Mouse (Mus musculus) hindbrain, embryonic 16.5 days (tissue): ENCODE results near the gene Slc9a3r2. TPM values are rescaled to one million over a fixed set of nuclear protein-coding genes. Genes with fewer than 3 reads are reported as not detected.
"Not testable (repeated sequence)": the region's sequence is repeated elsewhere in the genome, so short reads cannot be mapped to it uniquely, and the experiment has no call there.

Source experiments
- ATAC-seq: fragments of 200-750 bp; cut with Nextera tagmentation; 2 replicates; pipeline ENCODE4 v1.8.0; 2017; ENCODE audit warnings: moderate TSS enrichment, moderate library complexity
- H3K27ac ChIP-seq: fragments of 300-500 bp; sonication (generic); 2 replicates; pipeline ENCODE4 v1.5.1; 2014; ENCODE audit warnings: low read depth, mild to moderate bottlenecking, control low read depth, low read length, moderate library complexity
- H3K27me3 ChIP-seq: fragments of 300-500 bp; sonication (generic); replicated peaks from 2 replicates; pipeline ENCODE4 v1.6.1; 2014; ENCODE audit warnings: low read length; ENCODE audit not compliant: control insufficient read depth, insufficient read depth
- H3K36me3 ChIP-seq: fragments of 300-500 bp; sonication (generic); 2 replicates; pipeline ENCODE4 v1.6.1; 2014; ENCODE audit warnings: mild to moderate bottlenecking, low read length, moderate library complexity, mixed read lengths; ENCODE audit not compliant: control insufficient read depth, insufficient read depth
- H3K4me1 ChIP-seq: fragments of 300-500 bp; sonication (generic); 2 replicates; pipeline ENCODE4 v1.6.1; 2014; ENCODE audit warnings: low read depth, low read length; ENCODE audit not compliant: control insufficient read depth, insufficient read depth
- H3K4me2 ChIP-seq: fragments of 300-500 bp; sonication (generic); 2 replicates; pipeline ENCODE4 v1.6.1; 2014; ENCODE audit warnings: mild to moderate bottlenecking, low read length, control low read depth, moderate library complexity
- H3K4me3 ChIP-seq: fragments of 300-500 bp; sonication (generic); 2 replicates; pipeline ENCODE4 v1.5.1; 2014; ENCODE audit warnings: mild to moderate bottlenecking, low read length, control low read depth, moderate library complexity
- H3K9ac ChIP-seq: fragments of 300-500 bp; sonication (generic); 2 replicates; pipeline ENCODE4 v1.6.1; 2014; ENCODE audit warnings: low read depth, mild to moderate bottlenecking, control low read depth, low read length, moderate library complexity
- H3K9me3 ChIP-seq: fragments of 300-500 bp; sonication (generic); 2 replicates; pipeline ENCODE4 v1.6.1; 2014; ENCODE audit warnings: mild to moderate bottlenecking, low read length, moderate library complexity; ENCODE audit not compliant: control insufficient read depth
- WGBS: fragments of 180-500 bp; shearing (Covaris S2); extraction: QIAGEN DNeasy Blood & Tissue Kit; methylation state at CpG from one replicate; pipeline ENCODE4 v1.1.7; 2014; 5-methylcytosine and 5-hydroxymethylcytosine counted together
- polyA plus RNA-seq: library from polyadenylated mRNA; unstranded; fragments of >200 nt; fragmentation: Nextera tagmentation; extraction: Ambion mirVana; gene quantifications from 2 replicates; pipeline ENCODE4 v1.2.1, GENCODE M21; 2015

Gene Slc9a3r2
- polyA plus RNA-seq, 1 experiment from 2014 or later: 60.8 TPM

GRCm38 (mm10) chr17:24670246-24670844 lies 20.2 kb upstream of the Slc9a3r2 start:
- ATAC-seq: no peak
- peak overlapping the region; percentile 92 for H3K27ac ChIP-seq
- 12% methylated on average over 8 of the region's 8 CpGs for WGBS
- H3K36me3 ChIP-seq: no peaks in the 10 kb centered on the region
- H3K4me2 ChIP-seq: peak overlapping the region; percentile 93
- H3K9me3 ChIP-seq: no peaks in the 10 kb centered on the region
- H3K27me3 ChIP-seq: no peaks in the 10 kb centered on the region
- peaks cover 26% of the 10 kb centered on the region for H3K4me1 ChIP-seq
- peak overlapping the region; percentile 97 for H3K4me3 ChIP-seq
- peak overlapping the region; percentile 99 for H3K9ac ChIP-seq

- Histone ChIP-seq H3K4me2 (peak within 1 kb of the TSS; percentile 93), H3K9me3 (no peaks in the 10 kb centered on the region), H3K9ac (peak within 1 kb of the TSS; percentile 99), H3K4me3 (peak within 1 kb of the TSS; percentile 97), H3K27ac (peak within 1 kb of the TSS; percentile 92), H3K4me1 (peaks cover 26% of the 10 kb centered on the region), H3K27me3 (no peaks in the 10 kb centered on the region), H3K36me3 (no peaks in the 10 kb centered on the region)
- WGBS: under 1% methylated on average over 65 of the region's 80 CpGs
- ATAC-seq: peak; percentile 98
Measured at GRCm38 (mm10) chr17:24669545-24670245, 19.6 kb upstream of the Slc9a3r2 start, which contains the start of gene Zfp598. Gene Zfp598 (plus strand): TSS chr17:24669687.

- Histone ChIP-seq H3K9ac (peak overlapping the region; percentile 99), H3K27ac (peak overlapping the region; percentile 71), H3K4me2 (peak overlapping the region; percentile 93), H3K4me3 (peak overlapping the region; percentile 97), H3K4me1 (peaks cover 26% of the 10 kb centered on the region)
- H3K27me3 ChIP-seq, H3K9me3 ChIP-seq, H3K36me3 ChIP-seq: not testable (repeated sequence)
- 14% methylated on average over 15 of the region's 15 CpGs for WGBS
- peak; percentile 24 for ATAC-seq
Measured at GRCm38 (mm10) chr17:24669214-24669544, 19.1 kb upstream of the Slc9a3r2 start.

GRCm38 (mm10) chr17:24667416-24667815 lies 17.3 kb upstream of the Slc9a3r2 start:
- Histone ChIP-seq H3K36me3 (no peaks in the 10 kb centered on the region), H3K27me3 (no peaks in the 10 kb centered on the region), H3K9me3 (no peaks in the 10 kb centered on the region), H3K4me3 (no peak overlapping the region), H3K4me1 (peaks cover 26% of the 10 kb centered on the region), H3K9ac (no peak overlapping the region), H3K27ac (no peak overlapping the region), H3K4me2 (no peak overlapping the region)
- ATAC-seq: no peak
- 24% methylated on average over 6 of the region's 6 CpGs for WGBS

- WGBS: 73% methylated on average over 7 of the region's 7 CpGs
- ATAC-seq, H3K9ac ChIP-seq, H3K36me3 ChIP-seq, H3K4me3 ChIP-seq, H3K27ac ChIP-seq, H3K27me3 ChIP-seq, H3K4me2 ChIP-seq, H3K9me3 ChIP-seq: not testable (repeated sequence)
- peaks cover 22% of the 10 kb centered on the region for H3K4me1 ChIP-seq
Measured at GRCm38 (mm10) chr17:24667011-24667410, 16.9 kb upstream of the Slc9a3r2 start.

GRCm38 (mm10) chr17:24658017-24658758 lies 8.1 kb upstream of the Slc9a3r2 start, which contains the start of gene Npw:
Gene Npw (minus strand): TSS chr17:24658457.
- Histone ChIP-seq H3K27ac (no peak within 1 kb of the TSS), H3K4me3 (peak within 1 kb of the TSS; percentile 38), H3K27me3 (peaks cover 27% of the 10 kb centered on the region), H3K4me1 (peaks cover 10% of the 10 kb centered on the region), H3K4me2 (peak within 1 kb of the TSS; percentile 60), H3K9me3 (no peaks in the 10 kb centered on the region), H3K36me3 (no peaks in the 10 kb centered on the region), H3K9ac (peak within 1 kb of the TSS; percentile 42)
- ATAC-seq: no peak; the same call in 1 of the 2 replicates
- WGBS: 1% methylated on average over 42 of the region's 47 CpGs

- Histone ChIP-seq H3K27ac (no peak overlapping the region), H3K4me2 (no peak overlapping the region), H3K9ac (no peak overlapping the region), H3K36me3 (no peaks in the 10 kb centered on the region), H3K4me3 (no peak overlapping the region), H3K9me3 (no peaks in the 10 kb centered on the region), H3K27me3 (peaks cover 24% of the 10 kb centered on the region), H3K4me1 (peaks cover 15% of the 10 kb centered on the region)
- ATAC-seq: no peak
- WGBS: 80% methylated on average over 4 of the region's 4 CpGs
Measured at GRCm38 (mm10) chr17:24654969-24655368, 4.8 kb upstream of the Slc9a3r2 start.

- WGBS: 4% methylated on average over 19 of the region's 19 CpGs
Measured at GRCm38 (mm10) chr17:24653967-24654710, 4.0 kb upstream of the Slc9a3r2 start.

More at GRCm38 (mm10) chr17:24653967-24654710, 4.0 kb upstream of the Slc9a3r2 start:
- Histone ChIP-seq H3K4me1 (peaks cover 20% of the 10 kb centered on the region), H3K9me3 (no peaks in the 10 kb centered on the region), H3K4me2 (peak overlapping the region; percentile 53), H3K36me3 (no peaks in the 10 kb centered on the region), H3K9ac (peak overlapping the region; percentile 24; the same call in 1 of the 2 replicates), H3K4me3 (peak overlapping the region; percentile 19), H3K27me3 (peaks cover 18% of the 10 kb centered on the region), H3K27ac (no peak overlapping the region)
- peak; percentile 54; the same call in 1 of the 2 replicates for ATAC-seq
